Mouse (Mus musculus): ENCODE measurements around the gene Cdip1.
"Not testable (repeated sequence)": the region's sequence is repeated elsewhere in the genome, so short reads cannot be mapped to it uniquely, and the experiment has no call there.

Gene Cdip1

DNA sequence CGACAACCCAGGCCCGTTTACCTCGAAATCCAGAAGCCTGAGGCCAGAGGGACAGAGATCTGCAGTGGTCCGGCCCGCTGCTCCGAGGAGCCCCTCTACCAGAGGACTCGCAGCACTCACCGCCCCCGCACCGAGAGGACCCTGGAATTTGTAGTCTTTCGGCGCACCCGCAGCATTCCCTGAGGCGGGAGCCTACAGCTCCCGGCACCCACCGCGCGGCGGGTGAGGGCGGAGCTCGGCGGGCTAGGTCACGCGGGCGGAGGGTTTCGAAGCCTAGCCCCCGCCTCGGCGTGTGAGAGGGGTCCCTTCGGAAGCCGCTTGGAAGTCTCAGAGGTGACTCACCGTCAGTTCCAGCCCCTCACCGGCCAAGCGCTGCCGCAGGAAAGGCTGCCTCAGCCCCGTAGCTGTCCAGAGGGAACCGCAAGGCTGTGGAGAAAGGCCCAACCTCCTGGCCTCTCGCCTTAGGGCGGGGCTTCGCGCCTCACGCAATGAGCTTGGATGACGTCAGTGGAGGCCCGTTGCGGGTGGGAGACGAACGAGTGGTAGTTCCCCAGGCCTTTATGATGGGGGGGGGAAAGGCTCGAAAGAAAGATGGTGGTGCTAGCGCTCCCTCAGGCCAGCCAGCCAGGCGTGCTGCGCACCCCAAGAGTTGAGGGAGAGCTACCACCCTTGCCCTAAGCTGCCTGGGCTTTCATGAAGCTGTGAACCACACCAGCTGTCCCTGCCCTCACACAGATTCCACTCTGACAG is at the start of gene Cdip1:
Gene Cdip1 (minus strand): TSS at position 483 of the 750 bp plus-strand sequence.
- DNase-seq: peak; percentile 96

DNA sequence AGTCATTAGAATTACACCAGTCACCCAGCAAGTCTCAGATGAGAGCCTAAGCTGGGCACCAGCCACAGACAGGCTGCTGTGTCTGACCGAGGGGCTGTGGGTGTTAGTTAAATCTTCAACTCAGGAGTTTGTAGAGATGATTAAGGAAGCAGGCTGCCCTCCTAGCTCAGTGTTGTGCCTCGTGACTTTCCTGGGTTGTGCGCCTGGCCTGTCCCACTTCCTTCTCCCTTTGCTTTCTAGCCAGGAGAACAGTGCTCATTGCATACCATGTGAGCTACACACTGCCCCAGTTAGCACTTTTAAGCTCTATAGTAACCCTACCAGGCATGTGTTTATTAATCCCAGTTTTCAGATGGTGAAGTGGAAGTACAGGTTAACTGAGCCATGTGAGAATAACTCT is 49.5 kb upstream of the Cdip1 start:
- DNase-seq: no peak

DNA sequence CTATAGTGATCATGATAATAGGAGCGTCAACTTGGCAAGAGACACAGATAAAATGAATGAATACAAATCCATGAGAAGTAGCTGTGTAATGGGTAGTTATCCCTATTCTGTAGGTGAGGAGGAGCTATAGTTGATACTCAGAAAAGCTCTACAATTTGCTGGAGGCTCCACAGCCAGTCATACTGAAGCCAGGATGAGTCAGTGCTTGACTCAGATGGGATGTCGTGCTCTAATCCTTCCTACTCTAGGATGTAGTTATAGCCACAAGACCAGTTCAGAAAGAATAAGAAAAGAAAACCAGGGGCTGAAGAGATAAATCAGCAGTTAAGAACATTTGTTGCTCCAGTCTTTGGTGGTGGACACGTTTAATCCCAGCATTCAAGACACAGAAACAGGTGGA is 47.5 kb upstream of the Cdip1 start:
- DNase-seq: no peak

DNA sequence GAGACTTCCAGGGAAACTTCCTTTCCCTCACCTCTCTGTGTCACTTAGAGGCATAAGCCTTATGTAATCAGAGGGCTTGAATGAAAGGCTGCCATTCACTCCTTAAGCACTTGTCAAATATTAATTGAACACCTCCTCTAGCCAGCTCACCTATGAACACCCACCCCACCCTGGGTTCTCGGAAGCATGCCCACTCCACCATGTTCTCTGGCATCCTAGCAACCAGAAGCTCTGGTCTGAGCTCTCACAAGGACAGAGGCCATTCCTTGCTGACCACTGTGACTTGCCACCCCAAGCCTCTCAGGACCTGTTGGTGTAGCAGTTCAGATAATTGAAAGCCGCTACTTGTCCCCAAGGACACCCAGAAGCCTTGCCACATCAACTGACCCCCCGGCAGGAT is 45.1 kb upstream of the Cdip1 start, which contains the start of gene 4930562C15Rik:
Gene 4930562C15Rik (plus strand): TSS at position 226 of the 400 bp plus-strand sequence.
- no peak for DNase-seq

DNA sequence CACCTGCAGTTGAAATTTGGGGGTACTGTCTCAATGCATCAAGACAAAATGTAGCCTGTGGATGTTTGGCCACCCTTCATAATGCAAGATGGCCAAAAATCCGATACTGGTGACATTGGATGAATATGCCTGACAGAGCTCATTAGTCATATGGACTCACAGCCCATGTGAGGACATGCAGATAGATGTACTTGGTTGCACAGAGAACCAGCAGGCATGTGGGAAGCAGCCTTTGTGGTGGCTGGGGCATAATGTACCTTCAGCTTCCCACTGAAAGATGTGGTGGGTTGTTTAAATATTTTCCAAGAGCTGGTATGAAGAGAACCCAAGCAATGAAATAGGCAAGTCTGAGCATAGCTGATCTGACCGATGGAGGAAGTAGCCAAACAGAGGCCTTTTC is 43.8 kb upstream of the Cdip1 start:
- DNase-seq: no peak

DNA sequence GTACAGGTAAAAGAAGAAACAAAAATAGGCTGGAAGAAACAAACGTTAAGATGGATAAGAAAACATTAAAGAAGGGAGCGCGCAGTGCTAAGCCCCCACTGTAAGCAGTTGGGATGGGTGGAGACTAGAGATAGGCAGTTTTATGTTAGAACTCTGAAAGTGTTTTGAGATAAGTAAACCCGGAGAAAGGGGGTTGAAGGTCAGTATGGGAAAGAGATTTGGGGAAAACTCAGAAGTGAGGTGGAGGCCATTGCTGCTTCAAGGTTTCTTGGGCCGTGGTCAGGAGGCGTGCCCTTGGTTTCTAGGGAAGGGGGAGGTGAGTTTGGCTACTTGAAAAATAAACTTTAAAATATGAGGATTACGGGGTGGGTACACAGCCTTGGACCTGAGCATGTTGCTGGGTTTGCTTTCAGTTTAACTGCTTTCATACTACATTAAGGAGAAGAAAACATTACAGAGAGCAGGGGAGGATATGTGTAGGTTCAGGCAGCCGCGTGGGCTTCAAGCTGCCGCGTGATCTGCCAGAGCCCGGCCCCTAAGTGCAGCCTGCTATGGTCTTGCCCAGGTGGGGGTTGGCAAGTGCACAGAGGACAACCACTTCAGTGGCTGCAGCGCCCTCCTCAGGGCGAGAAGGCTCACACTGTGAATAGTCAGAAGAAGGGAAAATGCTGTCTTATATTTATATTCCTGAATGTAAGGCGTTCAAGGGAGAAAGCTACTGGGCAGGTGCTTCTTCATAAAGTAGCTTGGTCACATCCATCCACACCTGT is 41.7 kb upstream of the Cdip1 start:
- DNase-seq: no peak

DNA sequence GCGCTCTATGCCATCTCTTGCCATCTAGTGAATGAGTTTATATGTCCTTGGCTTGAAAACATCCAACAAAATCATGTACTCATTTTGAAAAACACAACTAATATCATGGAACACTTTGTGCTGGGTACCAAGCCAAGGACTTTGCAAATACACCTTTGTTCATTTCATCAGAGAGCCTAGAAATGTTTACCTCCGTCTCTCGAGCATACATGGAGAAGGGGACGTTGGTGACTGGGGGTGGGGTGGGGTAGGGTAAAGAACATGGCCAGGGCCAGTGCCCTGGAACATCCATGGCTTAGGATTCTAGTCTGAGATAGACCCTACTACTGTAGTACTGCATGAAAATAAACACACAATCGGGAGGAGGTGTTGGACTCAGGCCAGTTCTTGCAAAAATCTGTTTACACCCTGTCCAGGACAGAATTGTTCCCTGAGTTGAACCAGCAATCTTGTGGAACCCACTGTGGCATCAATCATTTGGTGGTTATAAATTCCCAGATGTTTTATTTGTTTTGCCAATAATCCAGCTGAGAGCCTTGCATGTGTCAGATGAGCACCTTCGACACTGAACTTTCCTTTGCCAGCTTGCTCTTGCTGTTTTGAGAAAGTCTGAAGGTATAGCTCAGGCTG is 39.3 kb upstream of the Cdip1 start:
- no peak for DNase-seq

DNA sequence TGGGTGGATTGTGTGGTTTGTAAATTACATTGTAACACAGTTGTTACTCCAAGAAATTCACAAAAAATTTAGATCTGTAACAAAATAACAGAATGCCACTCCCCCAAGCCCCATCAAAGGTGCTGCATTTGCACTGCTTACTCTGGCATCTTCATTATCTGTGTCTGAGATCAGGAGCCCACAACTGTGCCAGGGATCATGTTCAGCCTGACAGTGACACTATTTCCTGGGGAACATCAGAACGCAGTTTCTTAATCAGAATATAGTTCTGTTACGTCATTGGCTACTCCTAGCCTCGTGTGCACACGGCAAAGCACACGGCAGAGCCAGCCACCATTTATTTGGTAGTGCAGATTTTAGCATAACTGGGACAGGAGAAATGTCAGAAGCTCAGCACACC is 37.5 kb upstream of the Cdip1 start:
- DNase-seq: no peak

DNA sequence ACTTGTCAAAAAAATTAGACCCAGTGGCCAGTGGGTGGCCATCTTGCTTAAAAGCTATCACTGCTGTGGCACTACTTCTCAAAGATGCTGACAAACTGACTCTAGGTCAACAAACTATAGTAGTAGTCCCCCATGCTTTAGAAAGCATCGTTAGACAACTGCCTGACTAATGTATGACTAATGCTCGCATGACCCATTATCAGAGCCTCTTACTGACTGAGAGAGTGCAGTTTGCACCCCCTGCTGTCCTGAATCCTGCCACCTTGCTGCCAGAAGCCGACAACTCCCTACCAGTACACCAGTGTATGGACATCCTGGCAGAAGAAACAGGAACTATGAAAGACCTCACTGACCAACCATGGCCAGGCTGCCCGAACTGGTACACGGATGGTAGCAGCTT is 34.4 kb upstream of the Cdip1 start:
- DNase-seq: not testable (repeated sequence)

DNA sequence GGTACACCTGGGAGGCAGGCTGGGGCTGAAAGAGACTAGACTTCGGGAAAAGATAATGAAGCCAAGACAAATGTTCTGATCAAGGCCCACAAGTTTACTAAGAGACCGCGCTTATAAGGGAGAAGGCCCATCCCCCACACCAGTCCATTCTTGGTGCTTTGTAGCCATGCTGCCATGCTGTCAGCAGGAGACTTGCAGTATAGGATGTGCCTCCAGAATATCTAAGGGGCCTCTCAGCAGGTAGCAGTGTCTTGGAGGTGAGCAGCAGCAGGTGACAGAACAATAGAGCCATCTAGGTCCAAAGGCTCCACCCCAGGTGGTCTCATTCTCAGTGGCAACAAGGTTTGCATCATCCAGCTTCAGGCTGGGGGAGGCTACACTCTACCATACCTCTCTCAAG is 28.3 kb upstream of the Cdip1 start:
- DNase-seq: no peak

DNA sequence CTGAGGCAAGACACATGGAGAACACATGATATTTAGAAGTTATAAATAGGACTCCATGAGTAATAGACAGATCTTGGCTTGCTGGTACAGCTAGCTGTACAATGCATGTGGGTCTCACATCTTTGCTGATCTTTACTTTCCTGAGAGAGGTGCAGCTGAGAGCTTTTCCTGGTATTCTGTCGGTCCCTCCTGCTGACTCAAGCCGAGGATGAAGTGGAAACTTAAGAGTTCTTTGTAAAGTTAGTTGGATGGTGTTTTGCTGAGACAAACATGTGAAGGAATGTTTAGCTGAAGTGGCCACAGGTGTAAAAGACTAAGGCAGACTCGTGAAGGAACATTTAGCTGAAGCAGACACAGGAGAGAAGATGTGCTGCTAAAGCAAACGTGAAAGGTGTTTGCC is 6.5 kb upstream of the Cdip1 start:
- no peak for DNase-seq

DNA sequence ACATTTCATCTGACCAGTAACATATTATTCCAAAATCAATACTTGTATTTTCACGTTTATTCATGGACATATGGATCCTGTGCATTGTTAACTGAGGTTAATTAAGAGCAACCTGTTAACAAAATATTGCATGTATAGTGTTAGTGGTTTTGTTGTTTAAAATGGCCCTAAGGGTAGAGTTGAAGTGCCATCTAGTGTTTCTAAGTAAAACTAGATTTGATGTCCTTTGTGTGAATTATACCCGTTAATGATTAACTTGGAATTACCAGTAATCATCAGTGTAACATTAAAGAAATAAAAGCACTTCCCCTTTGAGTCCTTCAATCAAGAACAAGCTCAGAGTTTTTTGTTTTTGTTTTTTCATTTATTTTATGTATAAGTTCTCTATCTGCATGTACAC is 1.2 kb upstream of the Cdip1 start:
- no peak for DNase-seq

DNA sequence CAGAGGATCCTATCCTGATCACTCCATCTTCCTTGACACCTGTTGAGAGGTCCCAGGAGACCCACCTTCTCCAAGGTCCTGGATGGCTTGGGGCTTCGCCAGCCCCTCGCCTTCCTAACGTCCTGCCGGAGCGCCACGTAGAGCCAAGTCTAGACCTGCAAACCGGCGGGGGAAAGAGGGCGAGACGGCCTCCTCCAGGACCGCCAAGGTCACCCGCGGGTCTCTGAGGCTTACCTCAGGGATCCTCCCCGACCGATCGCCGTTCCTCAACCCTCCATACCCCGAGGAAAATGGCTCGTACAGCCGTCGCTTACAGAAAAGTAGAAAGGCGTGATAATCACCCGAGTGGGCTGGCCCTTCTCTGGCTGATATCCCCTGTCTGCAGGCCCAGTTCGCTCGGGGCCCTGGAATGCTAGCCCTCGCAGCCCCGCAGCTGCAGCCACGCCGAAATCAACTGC is 752 bp downstream of the Cdip1 start:
- DNase-seq: peak; percentile 77

DNA sequence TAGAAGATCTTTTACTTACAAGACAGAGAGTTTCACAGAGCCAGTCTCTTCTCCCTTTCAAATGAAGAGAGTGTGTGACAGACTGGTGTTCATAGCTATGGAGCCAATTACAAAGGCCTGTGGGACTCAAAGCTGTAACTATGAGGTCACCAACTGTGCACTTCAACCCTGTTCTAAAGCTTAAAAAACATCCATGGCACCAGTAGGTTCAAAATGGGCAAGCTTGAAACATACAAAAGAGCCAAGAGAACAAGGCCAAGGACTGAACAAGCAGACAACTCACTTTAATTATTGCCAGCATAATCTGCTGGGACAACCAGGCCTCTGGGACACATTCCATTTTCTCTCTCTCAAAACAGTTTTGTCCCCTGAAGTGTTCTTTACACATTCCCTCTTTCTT is 1.9 kb downstream of the Cdip1 start:
- no peak for DNase-seq

DNA sequence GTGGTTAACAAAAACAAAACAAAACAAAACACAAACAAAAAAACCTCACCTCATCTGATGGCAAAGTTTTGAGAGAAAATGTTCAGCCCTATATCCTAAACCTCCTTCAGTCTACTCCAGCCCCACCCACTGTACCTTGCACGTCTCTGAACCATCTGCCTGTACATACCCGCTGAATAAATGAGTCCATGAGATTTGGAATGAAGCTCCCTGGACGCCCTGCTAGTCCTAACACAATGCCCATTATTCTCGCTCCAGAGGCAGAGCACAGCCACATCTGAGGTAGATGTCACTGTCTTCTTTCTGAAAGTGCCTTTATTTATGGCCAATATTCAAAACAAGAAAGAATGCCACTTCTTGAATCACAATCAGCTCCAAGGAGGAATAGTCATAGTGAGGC is 4.4 kb downstream of the Cdip1 start:
- no peak for DNase-seq

DNA sequence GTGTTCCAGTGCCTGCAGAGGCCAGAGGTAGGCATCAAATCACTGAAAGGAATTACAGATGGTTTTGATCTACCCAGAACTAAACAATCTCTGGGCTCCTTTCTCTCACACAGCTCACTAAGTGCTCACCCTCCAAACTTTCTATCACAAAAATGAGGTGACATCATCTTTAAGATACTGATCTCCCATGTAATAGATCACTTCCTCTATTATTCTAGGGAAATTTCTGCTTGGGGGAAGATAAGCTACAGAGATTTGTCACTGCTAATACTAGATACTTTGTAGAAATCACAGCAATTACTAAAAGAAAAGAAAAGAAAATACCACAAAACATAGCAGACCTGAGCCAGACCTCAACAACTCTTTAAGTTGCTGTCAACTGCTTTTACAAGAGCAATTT is 7.6 kb downstream of the Cdip1 start:
- DNase-seq: no peak

DNA sequence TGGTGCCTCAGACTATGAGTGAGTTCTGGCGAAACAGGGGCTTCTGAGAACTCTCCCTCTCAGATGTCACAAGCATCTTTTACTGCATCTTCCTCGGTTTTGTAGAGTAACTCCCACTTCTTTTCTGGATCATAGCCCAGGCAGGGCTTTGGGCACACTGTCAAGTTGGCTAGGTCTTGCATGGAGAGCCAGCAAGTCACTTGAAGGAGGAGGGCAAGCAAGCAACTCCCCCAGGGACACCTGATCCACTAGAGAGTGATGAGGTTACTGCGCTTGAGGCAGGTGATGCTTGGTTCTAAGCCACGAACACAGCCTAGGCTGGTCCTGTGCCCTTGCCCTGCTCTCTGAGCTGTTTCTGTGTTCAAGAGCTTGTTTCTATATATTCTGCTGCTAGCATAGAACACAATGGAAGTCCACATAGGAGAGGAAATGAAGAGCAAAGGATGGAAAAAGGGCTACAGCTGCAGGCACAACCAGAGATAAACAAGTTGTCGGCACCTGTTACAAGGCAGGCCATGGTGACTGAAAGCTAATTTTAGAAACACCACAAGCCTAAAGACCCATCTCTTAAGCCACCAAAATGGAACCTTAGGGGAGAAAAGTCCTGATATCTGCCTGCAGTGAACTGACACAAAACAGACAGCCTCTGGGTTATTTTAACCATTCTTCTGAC is 8.4 kb downstream of the Cdip1 start:
- peak; percentile 78 for DNase-seq

DNA sequence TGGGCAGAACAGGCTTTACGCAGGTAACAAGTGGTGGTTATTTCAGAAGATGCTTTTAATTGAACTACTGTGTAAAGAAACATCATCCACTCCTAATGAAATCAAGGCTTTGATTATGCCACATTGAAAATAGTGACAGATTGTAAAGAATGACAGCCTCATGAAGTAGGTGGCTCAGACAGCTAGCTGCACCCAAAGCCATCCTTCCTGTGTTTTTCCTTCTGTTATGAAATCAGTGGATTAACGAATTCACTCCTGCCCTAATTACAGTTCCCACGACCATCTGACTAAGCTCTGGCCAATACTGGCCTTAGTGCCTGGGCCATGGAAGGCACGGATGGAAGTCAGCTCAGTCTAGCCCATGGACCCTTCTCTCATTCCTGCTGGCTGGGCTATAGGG is 11.2 kb downstream of the Cdip1 start:
- DNase-seq: no peak

DNA sequence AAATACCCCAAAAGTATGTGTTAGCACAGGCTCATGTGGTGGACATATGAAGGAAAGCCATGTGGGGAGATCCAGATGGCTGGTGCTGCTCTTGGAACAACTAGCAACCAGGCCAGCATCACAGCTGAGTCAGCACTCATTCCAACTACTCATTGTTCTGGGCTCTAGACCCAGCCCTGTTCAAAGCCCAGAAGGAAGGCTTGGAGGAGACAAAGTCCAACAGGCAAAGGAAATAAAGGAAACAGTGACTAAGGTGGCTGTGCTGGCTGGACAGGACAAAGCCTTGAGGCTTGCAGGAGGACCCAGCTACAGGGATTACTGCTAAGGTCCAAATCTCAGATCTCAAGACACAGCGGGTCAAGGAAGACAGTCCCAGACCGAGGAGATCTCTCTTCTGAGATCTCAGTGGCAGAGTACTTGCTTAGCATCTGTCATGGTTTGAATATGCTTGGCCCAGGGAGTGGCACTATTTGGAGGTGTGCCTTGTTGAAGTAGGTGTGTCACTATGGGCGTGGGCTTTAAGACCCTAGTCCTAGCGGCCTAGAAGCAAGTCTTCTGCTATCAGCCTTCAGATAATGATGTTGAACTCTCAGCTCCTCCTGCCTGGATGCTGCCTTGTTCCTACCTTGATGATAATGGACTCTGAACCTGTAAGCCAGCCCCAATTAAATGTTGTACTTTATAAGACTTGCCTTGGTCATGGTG is 12.0 kb downstream of the Cdip1 start:
- peak; percentile 45 for DNase-seq

DNA sequence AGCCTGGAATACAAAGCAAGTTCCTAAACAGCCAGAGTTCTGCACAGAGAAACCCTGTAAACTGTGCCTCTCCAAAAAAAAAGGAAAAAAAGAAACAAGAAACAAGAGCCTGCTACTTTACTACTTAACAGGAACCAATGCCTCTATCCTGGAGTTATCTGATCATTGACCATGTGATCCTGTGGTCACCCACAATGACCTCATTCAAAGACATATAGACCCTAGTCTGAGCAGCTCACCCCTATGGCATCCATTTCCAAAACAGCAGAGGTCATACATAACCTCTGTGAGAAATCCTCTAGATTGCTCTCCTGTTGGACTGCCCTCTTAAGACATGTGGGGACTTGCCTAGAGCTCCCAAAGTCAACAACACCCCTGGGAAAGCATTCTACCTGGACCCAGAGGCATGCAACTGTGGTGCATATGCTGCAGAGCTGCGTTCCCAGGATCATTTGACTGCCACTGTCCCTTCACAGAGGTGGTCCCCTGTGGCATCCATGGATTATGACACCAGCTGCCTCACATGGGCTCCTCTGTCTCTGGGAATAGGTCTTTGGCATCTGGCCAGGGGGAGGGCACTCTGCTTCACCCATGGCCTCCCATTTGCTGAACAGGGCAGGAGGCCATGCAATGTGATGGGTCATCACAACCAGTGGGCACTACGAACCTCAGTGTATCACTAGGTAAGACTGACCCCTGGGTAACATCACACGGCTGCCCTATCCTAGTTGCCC is 12.8 kb downstream of the Cdip1 start:
- DNase-seq: peak; percentile 55

DNA sequence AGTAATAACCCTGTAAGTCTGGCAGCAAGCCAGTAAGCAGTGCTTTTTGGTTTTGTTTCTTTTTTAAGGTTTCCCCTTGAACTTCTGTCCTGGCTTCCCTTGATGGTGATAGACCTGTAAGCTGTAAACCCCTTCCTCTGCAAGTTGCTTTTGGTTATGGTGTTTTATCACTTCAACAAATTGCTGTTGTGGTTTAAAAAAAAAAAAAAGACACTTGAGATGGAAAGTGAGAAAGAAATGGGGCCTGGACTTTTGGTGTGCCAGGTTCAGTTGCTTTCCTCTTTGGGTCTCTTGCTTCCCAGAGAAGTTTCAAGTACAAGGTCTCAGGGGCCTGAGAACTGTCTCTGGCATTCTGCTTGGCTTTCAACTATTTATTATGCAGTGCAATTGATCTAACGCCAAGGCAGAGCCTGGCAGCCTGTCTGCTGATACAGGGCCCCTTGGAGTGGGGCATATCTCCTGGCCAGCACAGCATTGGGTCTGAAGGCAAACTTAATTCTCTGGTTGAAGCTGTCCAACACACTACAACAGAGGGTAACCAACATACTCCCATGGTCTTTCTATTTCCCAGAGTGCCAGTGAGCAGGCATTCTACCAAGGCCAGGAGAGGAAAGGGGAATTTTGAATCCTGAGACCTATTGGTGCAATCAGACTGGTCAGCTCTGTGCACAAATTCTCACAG is 16.7 kb downstream of the Cdip1 start:
- no peak for DNase-seq
